Mouse (Mus musculus) spleen, postnatal 36 days (tissue): ENCODE measurements around the gene Magi1.

Experiments
- DNase-seq, 2 experiments: peaks; one replicate each; pipeline ENCODE4 v3.0.0; 2022; ENCODE audit warnings: low spot score in 2 of 2, mixed read lengths in 1 of 2

The Magi1 gene

DNA sequence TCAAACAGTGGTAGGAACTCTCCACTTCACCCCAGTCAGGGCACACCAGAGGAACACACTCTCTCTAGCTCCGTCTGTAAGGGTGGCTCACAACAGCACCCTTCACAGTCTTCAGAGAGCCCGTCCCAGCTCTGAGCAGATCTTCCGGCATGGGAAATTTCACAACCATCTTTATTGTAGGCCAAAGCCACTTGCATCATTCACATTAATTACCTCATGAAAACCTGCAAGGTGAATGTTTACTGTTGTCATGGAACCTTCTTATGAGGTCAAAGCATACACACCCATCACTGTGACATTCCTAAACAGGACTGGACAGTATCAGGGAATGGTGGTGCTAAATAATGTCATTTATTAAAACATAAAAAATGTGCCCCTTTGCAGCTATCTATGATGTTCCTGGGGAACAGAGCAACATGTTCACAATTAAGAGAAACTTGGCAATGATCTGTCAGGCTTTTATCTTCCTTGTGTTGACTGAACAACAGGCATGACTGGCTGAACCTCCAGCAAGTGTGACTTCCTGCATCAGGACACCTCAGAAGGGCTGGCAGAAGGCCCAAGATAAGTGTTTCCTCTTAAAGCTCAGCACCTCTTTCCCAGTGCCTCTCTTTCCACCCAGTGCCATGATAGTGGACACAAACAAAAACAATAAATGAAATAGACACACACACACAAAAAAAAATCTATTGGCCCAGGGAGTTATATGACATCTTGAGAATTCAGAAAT, 125.4 kb downstream of the Magi1 start:
- DNase-seq = no peak

DNA sequence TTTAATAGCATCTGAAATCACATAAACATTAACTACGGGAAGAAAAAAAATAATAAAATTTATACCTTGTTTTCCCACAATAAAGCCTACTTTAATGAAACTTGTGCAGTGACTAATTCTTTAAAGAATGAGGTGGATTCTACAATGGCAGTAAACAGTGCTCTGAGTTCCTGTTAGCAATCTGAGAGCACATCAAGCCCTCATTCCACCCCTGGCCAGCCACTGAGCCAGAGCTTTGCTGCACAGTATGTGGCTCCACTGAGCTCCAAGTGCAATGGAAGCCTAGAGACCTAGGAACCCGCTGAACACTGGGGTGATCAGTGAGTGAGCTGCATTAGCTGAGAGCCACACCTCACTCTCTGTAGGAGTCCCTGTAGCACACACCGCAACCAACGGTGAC, 127.7 kb downstream of the Magi1 start:
- DNase-seq = no peak

DNA sequence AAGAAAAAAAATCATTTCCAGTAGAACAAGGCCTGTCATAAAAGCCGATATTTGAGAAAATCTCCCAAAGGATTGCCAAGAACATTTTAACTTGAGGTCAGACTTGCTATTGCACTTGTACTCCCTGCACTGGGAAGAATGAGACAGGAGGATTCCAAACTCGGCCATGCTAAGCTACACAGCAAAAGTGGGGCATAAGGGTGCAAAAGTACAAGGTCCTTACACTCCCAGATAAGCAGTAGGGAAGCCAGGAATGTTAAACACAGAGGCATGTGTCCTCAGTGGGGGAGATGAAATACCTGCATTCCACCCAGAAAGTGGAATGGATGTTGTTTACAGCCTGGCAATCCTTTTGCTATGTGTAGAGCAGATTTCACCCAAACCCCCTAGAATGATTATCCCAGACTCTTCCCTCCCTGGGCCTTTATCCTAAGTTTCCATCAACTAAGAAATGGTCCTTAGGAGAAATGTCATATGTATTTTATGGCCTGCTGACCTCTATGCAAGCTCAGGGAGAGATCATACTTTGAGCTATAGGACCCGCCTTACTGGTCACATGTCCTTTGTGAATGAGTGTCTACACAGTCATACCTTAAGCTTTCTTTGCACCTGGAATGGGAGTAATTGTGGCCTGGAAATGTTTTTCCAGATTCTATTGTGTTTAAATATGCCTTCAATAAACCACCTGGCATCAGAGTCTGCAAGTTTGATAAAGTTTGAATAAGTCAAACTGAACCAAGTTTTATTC, 128.7 kb downstream of the Magi1 start:
- DNase-seq = no peak

DNA sequence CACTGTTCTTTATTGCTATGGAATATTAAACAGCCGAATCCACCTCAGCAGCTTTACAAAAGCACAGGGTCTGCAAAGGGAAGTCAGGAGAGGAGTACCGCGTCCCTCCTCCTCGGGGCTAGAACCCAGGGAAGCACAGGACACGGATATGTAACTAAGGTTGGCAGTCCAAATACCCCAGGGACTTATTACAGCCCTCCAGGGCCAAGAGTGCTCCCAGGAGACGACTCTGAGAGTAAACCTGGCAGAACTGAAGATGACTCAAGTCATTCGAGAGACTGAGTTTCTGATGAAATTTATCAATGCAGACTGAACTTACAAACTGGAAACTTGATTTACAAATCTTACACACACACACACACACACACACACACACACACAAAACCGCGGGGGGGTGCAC, 130.8 kb downstream of the Magi1 start:
- DNase-seq = no peak

DNA sequence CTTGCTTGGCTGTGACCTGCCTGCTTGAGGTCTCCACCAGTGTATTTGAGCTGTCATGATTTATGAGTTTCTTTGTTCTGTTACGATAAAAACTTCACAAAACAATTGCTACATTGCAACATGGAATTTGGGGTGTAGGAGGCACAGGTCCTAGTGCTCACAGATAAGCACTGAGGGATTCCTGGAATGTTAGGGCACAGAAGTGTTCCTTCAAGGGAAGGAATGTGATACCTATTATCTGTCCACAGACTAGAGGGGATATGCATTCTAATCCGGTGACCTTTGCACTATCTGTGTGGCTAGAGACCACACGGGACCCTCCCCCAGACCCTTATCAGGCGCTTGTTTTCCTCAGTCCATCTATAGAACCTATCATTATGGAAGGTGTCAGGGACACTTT, 132.8 kb downstream of the Magi1 start:
- no peak for DNase-seq

DNA sequence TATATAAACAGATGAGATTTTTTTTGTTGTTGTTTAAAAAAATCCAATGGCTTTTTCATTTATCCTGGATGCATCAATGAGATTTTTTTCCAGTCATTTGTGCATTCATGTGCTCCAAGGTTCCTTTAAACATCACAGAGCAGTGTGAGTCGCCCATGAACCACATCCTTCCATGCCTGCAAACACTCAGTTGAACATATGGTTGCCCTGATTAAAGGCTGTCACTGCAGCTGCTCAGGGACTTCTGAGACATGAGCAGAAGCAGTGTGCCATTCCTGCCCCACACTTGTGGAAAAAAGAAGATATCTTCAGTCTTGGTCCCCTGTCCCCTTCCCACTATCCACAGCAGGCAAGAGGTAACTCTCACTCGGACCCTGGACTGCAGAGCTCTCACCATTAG, 133.9 kb downstream of the Magi1 start:
- no peak for DNase-seq

DNA sequence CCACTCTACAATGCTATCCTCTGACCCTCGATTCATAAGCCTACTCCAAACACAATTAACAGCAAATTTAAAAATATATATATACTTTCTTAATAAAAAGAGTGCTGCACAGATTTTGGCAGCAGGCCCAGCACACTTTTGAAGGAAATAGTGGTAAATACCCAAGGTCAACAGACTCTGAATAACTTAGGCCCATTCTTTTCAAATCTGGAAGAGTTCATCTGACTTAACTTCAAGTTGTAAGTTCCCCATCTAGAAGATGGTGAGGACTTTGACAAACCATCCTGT, 137.6 kb downstream of the Magi1 start:
- no peak for DNase-seq

DNA sequence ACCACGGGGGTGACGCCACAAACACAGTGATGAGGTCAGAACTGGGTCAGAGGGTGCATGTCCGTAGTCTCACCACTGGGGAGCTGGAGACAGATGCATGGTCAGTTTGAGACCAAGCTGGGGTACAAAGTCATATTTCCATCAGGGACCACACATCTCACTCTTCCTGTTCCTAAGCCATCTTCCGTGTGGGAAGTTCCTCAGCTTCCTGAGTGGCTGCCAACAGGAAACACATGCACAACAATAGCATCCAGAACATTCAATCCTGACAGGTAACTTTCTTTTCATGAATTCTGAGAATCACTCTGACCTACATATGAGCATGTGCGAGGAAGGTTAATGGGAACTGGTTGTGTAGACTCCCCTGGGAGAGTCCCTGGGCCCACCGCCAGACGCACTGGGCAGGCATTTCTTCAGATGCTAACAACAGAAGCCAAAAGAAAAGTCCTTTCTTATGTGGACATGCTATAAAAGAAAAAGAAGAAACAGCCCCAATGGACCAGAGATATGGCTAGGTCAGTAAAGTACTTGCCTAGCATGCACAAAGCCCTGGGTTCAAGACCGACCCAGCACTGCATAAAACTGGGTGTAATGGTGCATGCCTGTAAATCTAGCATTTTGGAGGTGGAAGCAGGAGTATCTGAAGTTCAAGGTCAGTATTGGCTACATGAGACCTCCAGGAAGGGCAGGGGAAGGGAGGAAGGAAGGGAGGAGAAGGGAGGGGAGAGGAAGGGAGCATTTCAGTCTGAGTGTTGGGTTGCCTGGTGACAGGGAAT, 138.1 kb downstream of the Magi1 start:
- no peak for DNase-seq

DNA sequence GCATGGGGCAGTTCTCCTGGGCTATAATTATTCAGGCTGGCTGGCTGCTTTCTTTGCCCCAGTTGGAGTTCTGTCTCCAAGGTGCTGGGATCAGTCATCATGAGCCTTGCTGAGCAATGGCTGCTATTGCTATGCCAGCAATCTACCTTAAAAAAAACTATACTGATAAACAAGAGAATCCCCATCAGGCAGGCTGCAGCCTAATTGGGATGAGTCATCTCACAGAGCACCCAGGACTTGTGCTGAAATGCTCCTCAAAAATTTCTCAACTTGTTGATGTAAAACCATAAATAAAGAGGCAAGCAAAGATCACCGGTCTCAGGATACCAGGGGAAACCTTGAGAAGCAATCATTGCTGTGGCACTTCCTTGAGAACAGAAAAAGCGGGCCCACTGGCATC, 141.2 kb downstream of the Magi1 start:
- no peak for DNase-seq

DNA sequence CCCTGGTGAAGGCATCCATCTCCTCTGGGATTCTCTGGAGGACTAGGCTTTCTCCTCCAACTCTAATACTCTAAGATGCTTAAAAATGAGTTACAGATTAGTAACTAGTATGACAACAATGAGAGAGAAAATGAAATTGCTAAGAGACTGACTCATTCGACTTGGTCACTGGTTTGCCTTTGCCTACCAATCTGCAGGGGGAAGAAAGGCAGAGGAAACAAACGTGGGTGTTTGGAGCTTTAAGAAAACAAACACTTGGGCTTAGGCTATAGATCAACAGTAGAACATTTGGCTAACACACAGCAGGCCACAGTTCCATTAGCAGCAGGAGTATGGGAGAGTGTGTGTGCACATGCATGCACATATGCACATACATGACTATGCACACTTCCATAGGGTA, 142.2 kb downstream of the Magi1 start:
- DNase-seq = no peak

DNA sequence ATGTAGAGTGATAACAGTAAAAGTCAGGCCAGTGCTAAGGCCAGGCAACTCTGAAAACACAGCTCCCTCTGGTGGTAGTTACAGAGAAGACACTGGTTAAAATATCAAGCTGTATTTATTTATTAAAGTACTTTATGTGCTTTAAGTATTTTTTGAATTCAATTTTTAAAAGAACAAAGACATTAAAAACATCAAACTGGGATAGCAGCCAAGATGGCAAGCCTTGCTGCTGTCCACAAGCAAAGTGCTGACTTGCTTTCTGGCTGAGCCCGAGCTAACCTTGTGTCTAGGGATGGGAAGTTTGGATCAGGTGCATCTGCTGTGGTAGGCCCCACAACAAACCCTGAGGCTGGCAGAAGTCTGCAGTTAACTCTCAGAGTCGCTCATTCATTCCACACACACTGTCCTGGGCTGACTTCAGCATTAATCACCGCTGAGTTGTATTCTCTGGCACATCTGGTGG, 143.7 kb downstream of the Magi1 start:
- no peak for DNase-seq

DNA sequence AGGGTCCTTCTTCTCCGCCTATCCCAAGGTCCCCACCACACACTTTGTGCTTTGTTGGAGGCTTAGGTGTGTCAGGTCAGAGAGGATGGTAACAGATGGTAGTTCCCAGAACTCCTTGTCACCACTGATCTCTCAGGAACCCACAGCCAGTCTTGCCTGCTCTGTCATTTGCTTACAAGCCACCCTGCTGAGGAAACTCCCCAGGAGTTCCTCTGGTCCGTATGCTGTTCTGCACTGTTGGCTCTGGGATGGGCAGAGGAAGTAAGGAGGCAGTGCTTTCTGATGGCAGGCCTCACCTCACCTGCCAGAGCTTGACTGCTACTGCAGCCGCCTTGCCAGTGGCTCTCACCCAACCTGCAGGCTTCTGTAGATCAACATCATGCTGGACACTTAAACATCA, 147.0 kb downstream of the Magi1 start:
- DNase-seq = no peak

DNA sequence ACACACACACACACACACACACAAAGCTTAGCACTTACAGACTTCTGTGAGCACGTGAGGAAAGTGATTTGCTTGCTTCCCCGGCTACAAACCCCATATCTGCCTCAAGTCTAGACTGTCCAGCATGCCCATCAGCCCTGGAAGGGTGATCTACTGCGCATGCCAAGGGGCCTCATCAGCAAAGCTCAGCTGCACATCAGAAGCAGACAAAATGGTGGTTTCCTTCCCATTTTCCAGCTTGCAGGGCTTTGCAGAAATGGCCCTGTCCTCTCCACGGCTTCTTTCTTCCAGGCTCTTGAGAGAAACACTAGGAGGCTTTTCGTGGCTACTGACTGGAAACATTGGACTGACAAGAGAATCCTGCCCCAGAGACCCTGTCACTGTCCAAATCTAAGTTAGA, 149.6 kb downstream of the Magi1 start:
- no peak for DNase-seq

DNA sequence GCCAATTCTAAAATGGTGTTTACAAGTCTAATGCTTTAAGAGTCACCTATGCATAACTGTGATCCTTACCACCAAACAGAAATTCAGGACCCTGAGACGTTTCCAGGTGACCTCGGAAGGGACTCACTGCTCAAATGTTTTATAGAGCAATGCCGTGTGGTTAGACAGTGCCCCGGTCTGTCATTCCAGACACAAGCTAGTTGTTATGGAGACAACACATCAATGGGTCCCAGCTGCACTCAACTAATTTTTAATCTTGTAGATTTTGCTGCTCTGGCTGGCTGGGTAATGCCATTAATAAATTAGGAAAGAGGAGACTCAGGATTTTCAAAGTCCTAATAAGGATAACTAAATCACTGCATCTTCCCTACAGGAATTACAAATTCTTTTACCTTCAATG, 151.7 kb downstream of the Magi1 start:
- no peak for DNase-seq

DNA sequence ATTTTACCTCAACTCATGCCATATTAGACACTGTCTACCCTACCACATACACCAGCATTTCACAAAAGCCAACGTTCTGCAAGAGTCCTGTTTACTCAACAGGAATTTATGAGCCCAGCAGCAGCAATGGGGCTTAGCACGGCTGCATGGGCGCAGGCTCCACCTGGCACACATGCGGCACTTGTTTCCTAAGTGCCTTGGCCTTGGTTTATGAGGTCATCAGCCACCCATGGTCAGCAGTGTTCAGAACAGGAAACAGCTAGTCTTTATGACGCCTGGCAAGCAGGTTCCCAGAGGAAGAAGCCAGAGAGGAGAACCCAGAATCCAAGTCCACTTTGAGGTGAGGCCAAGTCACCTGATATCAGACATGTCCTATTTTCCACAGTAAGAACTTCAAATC, 153.3 kb downstream of the Magi1 start:
- DNase-seq = no peak

DNA sequence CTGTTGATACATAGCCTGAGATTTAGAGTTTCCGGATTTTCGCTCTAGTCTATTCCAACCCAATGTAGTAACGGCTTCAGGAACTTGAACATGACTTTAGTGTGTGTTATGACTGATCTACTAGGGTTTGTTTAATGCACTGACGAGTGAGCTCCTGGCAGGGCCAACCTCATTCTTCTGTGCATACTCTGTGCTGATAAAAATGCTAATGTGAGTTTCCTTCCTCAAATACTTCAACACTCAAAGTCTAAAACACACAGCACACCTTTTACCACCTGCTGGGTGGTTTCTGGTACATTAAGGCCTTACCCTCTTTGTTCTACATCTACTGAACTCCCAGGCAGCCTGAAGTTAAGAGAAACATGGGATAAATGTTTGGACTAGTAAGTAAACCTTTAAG, 157.0 kb downstream of the Magi1 start:
- no peak for DNase-seq

DNA sequence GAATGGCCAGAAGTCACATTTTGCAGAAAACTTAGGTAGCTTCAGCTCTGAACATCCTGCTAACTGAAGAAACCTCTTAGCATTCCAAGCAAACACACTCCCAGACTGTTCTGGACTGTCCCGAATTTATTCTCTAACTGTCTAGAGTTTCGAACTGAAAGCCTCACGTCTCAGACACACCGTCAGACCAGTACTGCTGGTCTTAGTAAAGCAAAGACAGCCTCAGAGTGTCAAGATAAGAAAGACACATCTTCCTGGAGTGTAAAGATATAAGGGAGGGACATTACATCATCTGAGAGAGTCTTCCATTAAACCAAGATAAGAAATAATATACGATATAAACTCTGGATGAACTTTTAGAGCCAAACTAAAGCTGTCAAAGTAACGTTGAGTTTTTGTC, 158.6 kb downstream of the Magi1 start:
- DNase-seq = no peak

DNA sequence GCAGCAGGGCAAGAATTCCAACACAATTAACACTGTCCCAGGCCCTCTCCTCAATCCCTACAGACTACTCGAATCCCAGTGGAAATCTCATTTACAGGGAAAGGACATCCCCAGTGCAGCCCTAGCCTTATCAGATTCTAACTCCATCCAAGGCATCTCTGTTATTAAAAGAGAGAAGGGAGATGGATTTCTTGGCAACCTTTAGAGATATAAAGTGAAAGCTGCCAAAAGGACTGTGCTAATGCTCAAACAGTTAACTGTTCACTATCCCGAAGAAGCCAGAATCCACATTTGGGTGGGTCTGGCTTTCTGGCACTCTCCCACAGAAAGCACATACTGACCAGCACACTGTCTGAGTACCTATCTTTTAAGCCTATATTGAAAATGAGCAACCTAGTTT, 159.4 kb downstream of the Magi1 start:
- DNase-seq = no peak

DNA sequence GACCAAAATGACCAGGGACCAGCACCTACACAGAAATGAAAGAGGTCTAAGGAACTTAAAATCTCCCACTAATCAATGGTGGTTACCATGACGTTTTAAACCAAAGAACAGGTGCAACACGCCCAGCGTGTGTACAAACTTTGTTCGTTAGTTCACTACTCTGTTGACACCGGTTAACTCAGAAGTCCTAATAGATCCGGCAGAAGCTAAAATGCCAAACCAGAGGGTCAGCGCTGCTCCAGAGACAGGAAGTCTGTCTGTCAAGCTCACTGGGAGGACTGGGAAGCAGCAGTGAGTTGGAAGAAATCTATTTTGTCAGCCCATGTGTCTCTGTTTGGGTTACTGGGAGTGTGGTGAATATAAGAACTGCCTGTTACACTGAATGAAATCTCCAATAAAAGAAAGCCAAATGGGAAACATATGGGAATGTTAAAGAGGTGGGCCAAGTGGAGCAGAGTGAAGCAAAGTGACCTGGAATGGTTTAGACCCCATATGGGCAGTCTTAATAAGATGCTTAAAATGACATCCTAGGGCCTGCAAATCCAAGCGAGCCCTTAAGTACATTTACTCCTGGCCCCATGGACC, 161.1 kb downstream of the Magi1 start:
- no peak for DNase-seq

DNA sequence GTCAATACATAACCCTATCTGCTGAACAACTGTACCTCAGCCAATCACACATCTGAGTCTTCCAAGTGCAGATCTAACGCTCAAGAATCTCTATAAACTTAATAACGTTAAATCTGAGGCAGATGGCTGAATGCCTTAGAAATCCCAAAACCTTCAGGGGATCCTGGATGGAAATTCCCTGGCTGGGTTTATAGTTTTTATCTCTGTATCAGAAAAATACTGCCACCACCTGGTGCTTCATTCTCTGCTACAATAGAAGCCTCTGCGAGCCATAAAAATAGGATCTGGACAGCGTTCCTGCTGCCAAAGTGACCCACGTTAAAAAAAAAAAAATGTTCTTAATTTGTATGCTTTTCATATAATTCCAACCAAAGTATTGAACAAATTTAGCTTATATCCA, 162.2 kb downstream of the Magi1 start:
- DNase-seq = no peak

DNA sequence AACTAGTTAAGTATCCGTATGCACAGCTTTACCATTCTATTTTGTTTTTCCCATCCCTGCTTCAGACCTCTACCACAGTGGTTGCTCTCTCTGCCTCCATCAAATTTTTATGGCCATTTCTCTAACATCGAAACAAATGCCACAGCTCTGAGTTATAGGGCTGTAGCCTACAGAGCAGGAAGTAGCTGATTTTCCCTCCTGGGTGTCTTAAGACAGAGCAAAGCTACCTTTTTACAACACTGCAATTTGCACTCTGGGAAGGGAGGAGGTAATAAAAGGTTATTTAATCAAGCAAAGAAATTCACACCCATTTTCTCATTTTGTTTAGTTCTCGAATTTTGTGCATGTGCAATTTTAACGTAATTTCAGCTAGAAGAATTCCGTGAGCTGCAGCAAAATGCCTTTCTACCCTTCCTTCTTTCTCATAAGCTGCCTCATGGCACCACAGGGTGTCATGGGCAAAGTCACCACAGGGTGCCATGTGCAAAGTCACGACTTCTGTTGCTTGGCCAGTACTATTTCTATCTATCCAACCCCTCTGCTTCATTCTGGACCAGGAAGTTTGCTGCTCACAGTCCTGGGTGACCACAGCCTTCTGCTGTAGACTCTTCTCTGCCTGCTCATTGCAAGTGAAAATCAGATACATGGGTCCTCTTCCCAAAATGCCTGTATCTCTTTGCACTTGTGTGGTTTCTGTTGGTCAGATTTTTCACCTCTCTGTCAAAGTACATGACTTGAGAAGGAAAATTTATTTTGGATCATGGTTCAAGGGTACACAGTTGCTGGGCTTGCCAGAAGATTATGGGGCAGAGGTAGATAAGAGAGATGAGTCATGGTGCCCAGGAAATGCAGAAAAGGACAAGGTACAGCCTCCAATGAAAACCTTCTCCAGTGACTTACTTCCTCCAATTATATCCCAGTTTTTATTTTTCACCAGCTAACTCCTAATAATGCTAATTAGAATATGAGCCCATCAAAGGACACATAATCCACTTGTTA, 167.0 kb downstream of the Magi1 start:
- DNase-seq = no peak
